In genomic region chr17:5941230-5942043, GRCm38 (mm10) we compare ENCODE assay signal across 8 mouse cellular contexts. TPM values are rescaled to one million over a fixed set of nuclear protein-coding genes. Genes with fewer than 3 reads are reported as not detected.
A peak's percentile ranks its signal among the peaks of the same experiment; 100 is the strongest.
DNase-seq lines count a peak whose midpoint lies in the region; ATAC-seq and TF ChIP-seq lines count a peak whose summit lies in the region.

Gene Synj2, plus strand, starts transcription at chr17:5941280.

- H3K9ac ChIP-seq in limb, embryonic 14.5 days (ENCODE audit: low read depth, low read length, severe bottlenecking) = peak within 1 kb of the TSS; percentile 67
- peak within 1 kb of the TSS; percentile 46; the same call in 1 of the 2 replicates for H3K9ac ChIP-seq in midbrain, embryonic 13.5 days (replicated peaks)
- peak within 1 kb of the TSS; percentile 82 for H3K9ac ChIP-seq in stomach, postnatal 0 days (ENCODE audit: low read length)

- ATAC-seq in limb, embryonic 14.5 days (ENCODE audit: low FRiP score, low read depth) = peak; percentile 56; the same call in 1 of the 2 replicates
- peak; percentile 83 for ATAC-seq in midbrain, embryonic 13.5 days
- peak; percentile 68 for ATAC-seq in stomach, postnatal 0 days (ENCODE audit: low FRiP score, low TSS enrichment)

- no peak for TF ChIP-seq EP300 in stomach, postnatal 0 days (optimal IDR thresholded peaks at IDR 0.05)

- 0 out of 2 replicates have a peak within 1 kb of the TSS, but pooled peaks have one; percentile 26 for H3K27ac ChIP-seq in limb, embryonic 14.5 days (replicated peaks; ENCODE audit: low read depth, low read length)
- H3K27ac ChIP-seq in midbrain, embryonic 13.5 days = no peak within 1 kb of the TSS
- peak within 1 kb of the TSS; percentile 91 for H3K27ac ChIP-seq in stomach, postnatal 0 days (replicated peaks)

- TF ChIP-seq CTCF in stomach, postnatal 0 days (IDR thresholded peaks at IDR 0.05; ENCODE audit: low read depth) = no peak

- no peaks in the 10 kb centered on the region for H3K4me1 ChIP-seq in limb, embryonic 14.5 days (ENCODE audit: control insufficient read depth, insufficient read depth, low read length)
- peaks cover 10% of the 10 kb centered on the region; the same call in 1 of the 2 replicates for H3K4me1 ChIP-seq in midbrain, embryonic 13.5 days (replicated peaks)
- H3K4me1 ChIP-seq in stomach, postnatal 0 days (replicated peaks; ENCODE audit: control insufficient read depth, insufficient read depth) = 0 out of 2 replicates have a peak, but pooled peaks cover 3% of the 10 kb centered on the region

- TF ChIP-seq POLR2A in limb, embryonic 14.5 days (IDR thresholded peaks at IDR 0.05; ENCODE audit: borderline replicate concordance, extremely low read depth, insufficient read depth, insufficient read length) = no peak

- H3K4me3 ChIP-seq in limb, embryonic 14.5 days (replicated peaks; ENCODE audit: low read length) = peak within 1 kb of the TSS; percentile 61
- H3K4me3 ChIP-seq in midbrain, embryonic 13.5 days (replicated peaks) = peak within 1 kb of the TSS; percentile 48
- H3K4me3 ChIP-seq in stomach, postnatal 0 days (ENCODE audit: low read depth, low read length) = peak within 1 kb of the TSS; percentile 74

- H3K9me3 ChIP-seq in limb, embryonic 14.5 days (ENCODE audit: control insufficient read depth, low read length) = no peaks in the 10 kb centered on the region
- H3K9me3 ChIP-seq in midbrain, embryonic 13.5 days = no peaks in the 10 kb centered on the region
- H3K9me3 ChIP-seq in stomach, postnatal 0 days (ENCODE audit: control insufficient read depth, low read length) = no peaks in the 10 kb centered on the region

- peaks cover 25% of the 10 kb centered on the region; the same call in 1 of the 2 replicates for H3K27me3 ChIP-seq in limb, embryonic 14.5 days (ENCODE audit: control insufficient read depth, insufficient read depth, low read length)
- H3K27me3 ChIP-seq in midbrain, embryonic 13.5 days = peaks cover 50% of the 10 kb centered on the region
- no peaks in the 10 kb centered on the region for H3K27me3 ChIP-seq in stomach, postnatal 0 days (ENCODE audit: control insufficient read depth, insufficient read depth, low read length)

- peak within 1 kb of the TSS; percentile 78 for H3K4me2 ChIP-seq in limb, embryonic 14.5 days (replicated peaks; ENCODE audit: low read depth, low read length, severe bottlenecking)
- peak within 1 kb of the TSS; percentile 73 for H3K4me2 ChIP-seq in midbrain, embryonic 13.5 days (replicated peaks)
- peak within 1 kb of the TSS; percentile 77 for H3K4me2 ChIP-seq in stomach, postnatal 0 days (replicated peaks; ENCODE audit: low read depth)

- 3% methylated on average over 29 of the region's 52 CpGs for WGBS in limb, embryonic 14.5 days
- 2% methylated on average over 48 of the region's 52 CpGs for WGBS in midbrain, embryonic 13.5 days
- under 1% methylated on average over 40 of the region's 52 CpGs for WGBS in stomach, postnatal 0 days

- no peaks in the 10 kb centered on the region for H3K36me3 ChIP-seq in limb, embryonic 14.5 days (ENCODE audit: control insufficient read depth, insufficient read depth, low read length)
- no peaks in the 10 kb centered on the region for H3K36me3 ChIP-seq in midbrain, embryonic 13.5 days
- no peaks in the 10 kb centered on the region for H3K36me3 ChIP-seq in stomach, postnatal 0 days (ENCODE audit: control insufficient read depth, insufficient read depth, low read length)

- DNase-seq in spleen, adult 18-20 months = peak; percentile 20 to 52
- no peak for DNase-seq in spleen, postnatal 14 days (ENCODE audit: low spot score in 2 of 2)
- peak; percentile 65 for DNase-seq in embryo, embryonic 10 days (ENCODE audit: low spot score)
- DNase-seq in heart, adult 18-20 months = peak; percentile 70 to 79
- peak; percentile 39 for DNase-seq in kidney, adult 11 months
- peak; percentile 51 for DNase-seq in limb, embryonic 14.5 days (ENCODE audit: low spot score)
- DNase-seq in stomach, postnatal 0 days (ENCODE audit: low spot score) = peak; percentile 78

RNA-seq across cellular contexts. Expression of gene Synj2, which starts in this region (rescaled TPM):
- total RNA-seq in heart, adult 18-20 months (2021) = 10 to 100 TPM; 45.2 to 58.1 TPM
- polyA plus RNA-seq in limb, embryonic 14.5 days (2012; rRNA removed) = 4.4 and 4.7 TPM in 2 replicates
- polyA plus RNA-seq in limb, embryonic 14.5 days (2014; fragmentation: Nextera tagmentation; extraction: Ambion mirVana) = 3.3 and 3.6 TPM in 2 replicates
- polyA plus RNA-seq in midbrain, embryonic 13.5 days (2015; fragmentation: Nextera tagmentation; extraction: Ambion mirVana) = 0.28 and 0.36 TPM in 2 replicates
- polyA plus RNA-seq in stomach, postnatal 0 days (2015; fragmentation: Nextera tagmentation; extraction: Ambion mirVana) = 3.2 and 3.3 TPM in 2 replicates

Comparison
In these comparisons a context has a peak if more than half of its experiments do, and no peak if none do; other contexts are left out.
1. DNase-seq: peak in spleen, adult 18-20 months (2 of 2), embryo, embryonic 10 days (single experiment), heart, adult 18-20 months (2 of 2), kidney, adult 11 months (single experiment), limb, embryonic 14.5 days (single experiment) and stomach, postnatal 0 days (single experiment); none in spleen, postnatal 14 days (0 of 2).
2. Peak in ATAC-seq, H3K4me3 ChIP-seq, H3K9ac ChIP-seq and H3K4me2 ChIP-seq in midbrain, embryonic 13.5 days; RNA of the gene not detected or under 1 TPM.
3. Peak in every context shown above with its lines, with median percentiles within 50 percentile points of each other: ATAC-seq, H3K4me2 ChIP-seq, H3K4me3 ChIP-seq and H3K9ac ChIP-seq.